Mouse (Mus musculus) spleen, adult 2 months (tissue): ENCODE results near the gene Olfr703. TPM values are rescaled to one million over a fixed set of nuclear protein-coding genes. Genes with fewer than 3 reads are reported as not detected.

Experiments
- DNase-seq, 2 experiments: peaks; one replicate each; pipeline versions ENCODE4 v3.0.0 to v3.0.0-alpha.2; 2012 to 2021; ENCODE audit warnings: low spot score in 2 of 2, low read depth in 1 of 2
- H3K27ac ChIP-seq: fragments of 200-500 bp; 2 replicates; pipeline ENCODE4 v1.5.1; 2012; ENCODE audit warnings: low read length, inconsistent platforms; ENCODE audit not compliant: insufficient read depth
- H3K27me3 ChIP-seq: fragments of 200-500 bp; 2 replicates; pipeline ENCODE4 v1.6.1; 2012; ENCODE audit warnings: mild to moderate bottlenecking, moderate library complexity, low read length, inconsistent platforms; ENCODE audit not compliant: control insufficient read depth, insufficient read depth
- H3K36me3 ChIP-seq: fragments of 200-500 bp; 2 replicates; pipeline ENCODE4 v1.6.1; 2012; ENCODE audit warnings: mild to moderate bottlenecking, low read length, inconsistent platforms; ENCODE audit not compliant: control insufficient read depth, insufficient read depth
- H3K4me1 ChIP-seq: fragments of 200-500 bp; 2 replicates; pipeline ENCODE4 v1.6.1; 2011; ENCODE audit warnings: inconsistent platforms; ENCODE audit not compliant: control insufficient read depth, insufficient read depth, insufficient read length
- H3K4me3 ChIP-seq: fragments of 200-500 bp; 2 replicates; pipeline ENCODE4 v1.5.1; 2011; ENCODE audit warnings: mild to moderate bottlenecking, inconsistent platforms; ENCODE audit not compliant: insufficient read depth, insufficient read length; ENCODE audit errors: extremely low read depth
- CTCF ChIP-seq: fragments of 200-500 bp; IDR thresholded peaks from 2 replicates; pipeline ENCODE4 v1.5.1; 2011; ENCODE audit warnings: mild to moderate bottlenecking, inconsistent platforms; ENCODE audit not compliant: insufficient read depth, insufficient read length, insufficient replicate concordance; ENCODE audit errors: extremely low read depth
- POLR2A ChIP-seq: fragments of 200-500 bp; IDR thresholded peaks from 2 replicates; pipeline ENCODE4 v1.6.1; 2011; ENCODE audit warnings: low read depth, low read length, inconsistent platforms
- WGBS: fragments of 180-500 bp; shearing (Covaris S2); methylation state at CpG from one replicate; pipeline ENCODE4 v1.1.7; 2018; 5-methylcytosine and 5-hydroxymethylcytosine counted together
- polyA plus RNA-seq: library from polyadenylated mRNA; depleted of rRNA; stranded (reverse); fragments of >200 nt; gene quantifications from 2 replicates; pipeline ENCODE4 v1.2.3, GENCODE M21; 2012; rRNA removed

The Olfr703 gene
- not detected in 2 replicates for polyA plus RNA-seq

DNA sequence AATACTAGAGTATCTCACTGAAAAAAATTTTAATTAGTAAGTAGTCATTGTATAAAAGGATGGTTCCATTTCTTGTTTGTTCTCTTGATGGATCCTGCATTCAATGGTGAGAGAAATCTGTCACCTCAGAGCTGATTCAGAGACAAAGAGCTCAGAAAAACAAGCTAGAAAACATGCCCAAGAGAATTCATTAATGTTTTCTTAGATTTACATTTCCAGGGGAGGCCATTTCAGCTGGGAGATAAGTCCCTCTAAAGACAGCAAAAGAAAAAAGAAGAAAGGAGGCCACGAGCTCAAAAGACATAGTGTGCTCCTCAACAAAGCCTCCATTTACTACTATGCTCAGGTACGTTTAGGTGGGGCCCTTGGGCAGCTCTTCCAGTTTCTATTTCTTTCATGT is at the start of gene Olfr703:
Gene Olfr703, plus strand, starts transcription at position 301 of the 400 bp plus-strand sequence.
- 76% methylated on average over 2 of the region's 2 CpGs for WGBS
- Histone ChIP-seq H3K27me3 (no peaks in the 10 kb centered on the region), H3K4me1 (no peaks in the 10 kb centered on the region), H3K4me3 (no peak within 1 kb of the TSS), H3K36me3 (no peaks in the 10 kb centered on the region), H3K27ac (no peak within 1 kb of the TSS)
- TF ChIP-seq POLR2A (no peak), CTCF (no peak)
- DNase-seq: no peak

- 88% methylated on average over 1 of the region's 1 CpGs for WGBS
- Histone ChIP-seq H3K27me3 (no peaks in the 10 kb centered on the region), H3K36me3 (no peaks in the 10 kb centered on the region), H3K4me1 (no peaks in the 10 kb centered on the region), H3K4me3 (no peak within 1 kb of the TSS), H3K27ac (no peak within 1 kb of the TSS)
- TF ChIP-seq POLR2A (no peak), CTCF (no peak)
- no peak for DNase-seq
Measured at GRCm38 (mm10) chr7:106808734-106809133, 34.4 kb upstream of the Olfr703 start, which contains the start of gene Olfr700. Olfr700 (minus strand) TSS chr7:106808834.

- no peaks in the 10 kb centered on the region for H3K36me3 ChIP-seq
Measured at GRCm38 (mm10) chr7:106813829-106814228, 29.3 kb upstream of the Olfr703 start, which contains the start of gene Olfr701. Olfr701 (plus strand) TSS chr7:106814129.

DNA sequence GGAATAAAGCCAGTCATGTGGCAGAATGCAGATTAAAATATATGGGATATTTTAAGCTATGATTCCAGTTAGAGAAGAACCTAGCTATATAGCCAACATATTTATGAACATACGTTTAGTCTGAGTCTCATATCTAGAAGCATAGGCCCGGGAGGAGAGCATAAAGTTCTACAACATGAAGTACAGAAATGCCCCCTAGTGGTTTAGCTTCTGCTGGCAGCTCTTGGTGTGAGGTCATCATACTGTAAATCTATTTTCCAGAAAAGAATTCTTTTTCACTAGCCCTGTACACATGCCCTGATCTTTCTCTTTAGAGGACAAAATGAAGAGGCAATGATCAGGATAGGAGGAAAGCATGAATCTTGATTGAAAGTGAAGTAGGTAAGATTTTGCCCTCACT is 27.4 kb upstream of the Olfr703 start:
- no peak for TF ChIP-seq POLR2A
- peak; percentile 33; the same call in 1 of the 2 replicates for TF ChIP-seq CTCF
- Histone ChIP-seq H3K4me3 (no peak overlapping the region), H3K4me1 (no peaks in the 10 kb centered on the region), H3K27ac (no peak overlapping the region), H3K27me3 (no peaks in the 10 kb centered on the region), H3K36me3 (no peaks in the 10 kb centered on the region)
- WGBS: 11% methylated on average over 2 of the region's 2 CpGs
- peak; percentile 6 to 31 for DNase-seq

More at GRCm38 (mm10) chr7:106813829-106814228, 29.3 kb upstream of the Olfr703 start, which contains the start of gene Olfr701:
- no peak for TF ChIP-seq POLR2A
- TF ChIP-seq CTCF: no peak
- H3K4me3 ChIP-seq: no peak within 1 kb of the TSS
- H3K27ac ChIP-seq: no peak within 1 kb of the TSS
- WGBS: 64% methylated on average over 2 of the region's 2 CpGs
- DNase-seq: no peak
- no peaks in the 10 kb centered on the region for H3K4me1 ChIP-seq
- H3K27me3 ChIP-seq: no peaks in the 10 kb centered on the region

DNA sequence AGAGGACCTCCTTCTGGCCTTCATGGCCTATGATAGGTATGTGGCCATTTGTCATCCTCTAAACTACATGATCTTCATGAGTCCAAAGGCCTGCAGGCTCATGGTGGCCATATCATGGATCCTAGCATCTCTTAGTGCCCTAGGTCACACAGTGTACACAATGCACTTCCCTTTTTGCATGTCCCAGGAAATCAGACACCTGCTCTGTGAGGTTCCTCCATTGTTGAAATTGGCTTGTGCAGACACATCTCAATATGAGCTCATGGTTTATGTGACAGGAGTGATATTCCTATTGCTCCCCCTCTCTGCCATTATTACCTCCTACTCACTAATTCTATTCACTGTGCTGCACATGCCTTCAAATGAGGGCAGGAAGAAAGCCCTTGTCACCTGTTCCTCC is 24.7 kb upstream of the Olfr703 start:
- no peak for DNase-seq
- H3K27ac ChIP-seq: no peak overlapping the region
- no peaks in the 10 kb centered on the region for H3K27me3 ChIP-seq
- H3K4me3 ChIP-seq: no peak overlapping the region
- no peaks in the 10 kb centered on the region for H3K4me1 ChIP-seq
- no peak for TF ChIP-seq CTCF
- TF ChIP-seq POLR2A: no peak
- H3K36me3 ChIP-seq: no peaks in the 10 kb centered on the region

DNA sequence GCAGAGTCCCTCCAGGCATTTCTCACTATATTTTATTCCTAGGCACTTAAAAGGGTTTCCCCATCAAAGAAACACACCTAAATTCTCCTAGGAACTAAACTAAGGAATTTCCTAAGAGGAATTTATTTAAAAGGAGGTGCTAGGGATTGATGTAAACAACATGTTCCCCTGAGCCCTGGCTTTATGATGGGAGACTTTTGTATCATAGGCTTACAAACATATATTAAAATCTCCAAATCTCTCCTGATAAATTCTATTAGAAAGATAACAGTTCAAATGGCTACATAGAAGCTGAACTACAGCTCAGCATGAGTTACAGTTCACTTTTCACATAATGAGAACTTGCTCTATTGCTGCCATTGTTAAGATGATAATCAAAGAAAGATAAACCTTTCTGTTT is 9.4 kb upstream of the Olfr703 start, which contains the start of gene Olfr702:
Gene Olfr702, minus strand, starts transcription at position 101 of the 400 bp plus-strand sequence.
- no peak for TF ChIP-seq POLR2A
- TF ChIP-seq CTCF: no peak
- Histone ChIP-seq H3K36me3 (no peaks in the 10 kb centered on the region), H3K27ac (no peak within 1 kb of the TSS), H3K4me1 (no peaks in the 10 kb centered on the region), H3K4me3 (no peak within 1 kb of the TSS), H3K27me3 (no peaks in the 10 kb centered on the region)
- no peak for DNase-seq

DNA sequence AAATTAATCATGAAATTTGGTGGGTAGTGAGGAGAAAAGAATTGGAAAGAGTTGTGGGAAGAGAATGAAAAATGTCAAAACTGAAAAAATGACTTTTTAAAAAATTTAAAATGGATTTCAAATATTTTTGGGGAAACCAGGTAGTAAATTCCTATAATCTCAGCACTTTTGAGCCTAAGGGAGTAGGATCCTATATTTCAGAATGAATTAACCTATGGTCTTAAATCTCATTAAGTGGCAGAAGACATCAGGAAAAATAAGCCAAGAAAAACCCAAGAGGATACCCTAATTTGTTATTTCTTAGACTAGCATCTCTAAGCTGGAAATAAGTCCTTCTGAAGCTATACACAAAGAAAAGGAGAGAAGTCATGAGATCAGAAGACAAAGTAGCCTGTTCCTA is 19.7 kb downstream of the Olfr703 start, which contains the start of gene Olfr704:
Gene Olfr704, plus strand, starts transcription at position 301 of the 400 bp plus-strand sequence.
- H3K27ac ChIP-seq: no peak within 1 kb of the TSS
- no peak for DNase-seq
- TF ChIP-seq CTCF: no peak
- TF ChIP-seq POLR2A: no peak

DNA sequence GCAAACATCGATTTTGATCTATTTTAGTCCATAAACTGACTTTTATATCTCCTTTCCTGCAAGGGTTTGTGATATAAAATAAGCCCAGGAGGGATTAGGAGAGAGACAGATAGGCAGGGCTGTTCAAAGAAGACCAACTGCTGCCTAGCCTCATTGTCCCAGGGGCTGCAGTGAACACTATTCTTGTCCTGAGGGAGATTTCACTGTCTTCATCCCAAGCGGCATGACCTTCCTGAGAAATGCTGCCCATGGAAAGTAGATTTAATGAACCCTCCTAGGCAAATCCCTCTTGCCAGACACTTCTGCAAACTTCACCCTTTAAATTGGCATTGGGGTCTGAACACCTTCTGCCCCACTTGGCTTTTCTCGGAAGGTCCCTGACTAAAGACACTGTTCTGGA is 33.6 kb downstream of the Olfr703 start, which contains the start of gene Olfr705:
Gene Olfr705, minus strand, starts transcription at position 101 of the 400 bp plus-strand sequence.
- no peak within 1 kb of the TSS for H3K27ac ChIP-seq
- 89% methylated on average over 3 of the region's 3 CpGs for WGBS
- no peaks in the 10 kb centered on the region for H3K36me3 ChIP-seq
- no peaks in the 10 kb centered on the region for H3K4me1 ChIP-seq
- no peak within 1 kb of the TSS for H3K4me3 ChIP-seq
- H3K27me3 ChIP-seq: no peaks in the 10 kb centered on the region
- DNase-seq: no peak
- TF ChIP-seq CTCF (no peak), POLR2A (no peak)

More for the DNA sequence above, 19.7 kb downstream of the Olfr703 start, which contains the start of gene Olfr704:
- no peaks in the 10 kb centered on the region for H3K36me3 ChIP-seq
- no peak within 1 kb of the TSS for H3K4me3 ChIP-seq
- H3K27me3 ChIP-seq: no peaks in the 10 kb centered on the region
- H3K4me1 ChIP-seq: no peaks in the 10 kb centered on the region
